Mouse (Mus musculus): ENCODE data around the gene Stk19. TPM values are rescaled to one million over a fixed set of nuclear protein-coding genes. Genes with fewer than 3 reads are reported as not detected.

Stk19 gene
- total and polyA plus RNA-seq, 2 experiments = 7.9 to 19.8 TPM

GRCm38 (mm10) chr17:34795016-34795415, 41.7 kb downstream of the Stk19 start:
- Histone ChIP-seq H3K27ac (replicated peaks; ENCODE audit: insufficient read depth, low read depth, low read length) (no peak overlapping the region), H3K9ac (ENCODE audit: low read depth, low read length) (no peak overlapping the region), H3K79me2 (ENCODE audit: control insufficient read depth, insufficient read depth, low read length) (no peaks in the 10 kb centered on the region), H3K4me1 (ENCODE audit: control insufficient read depth, insufficient read depth, low read length) (no peaks in the 10 kb centered on the region), H3K4me3 (ENCODE audit: insufficient read depth, low read depth, low read length) (no peak overlapping the region), H3K27me3 (ENCODE audit: control insufficient read depth, insufficient read depth, low read length) (no peaks in the 10 kb centered on the region), H3K36me3 (ENCODE audit: control insufficient read depth, insufficient read depth, low read length) (no peaks in the 10 kb centered on the region)
- no peak for TF ChIP-seq POLR2A (IDR thresholded peaks at IDR 0.05; ENCODE audit: extremely low read depth, insufficient read depth, low read length)
- TF ChIP-seq CTCF (IDR thresholded peaks at IDR 0.05; ENCODE audit: low read depth, low read length) = no peak
- 92% methylated on average over 10 of the region's 10 CpGs for WGBS
- no peak for DNase-seq (ENCODE audit: extremely low read depth, low read depth, low spot score)

GRCm38 (mm10) chr17:34777680-34778325, 58.9 kb downstream of the Stk19 start:
- 83% methylated on average over 9 of the region's 9 CpGs for WGBS

More at GRCm38 (mm10) chr17:34777680-34778325, 58.9 kb downstream of the Stk19 start:
- Histone ChIP-seq H3K4me3 (ENCODE audit: insufficient read depth, low read depth, low read length) (no peak overlapping the region), H3K27me3 (ENCODE audit: control insufficient read depth, insufficient read depth, low read length) (no peaks in the 10 kb centered on the region), H3K36me3 (ENCODE audit: control insufficient read depth, insufficient read depth, low read length) (no peaks in the 10 kb centered on the region), H3K4me1 (ENCODE audit: control insufficient read depth, insufficient read depth, low read length) (no peaks in the 10 kb centered on the region), H3K79me2 (ENCODE audit: control insufficient read depth, insufficient read depth, low read length) (no peaks in the 10 kb centered on the region), H3K9ac (ENCODE audit: low read depth, low read length) (no peak overlapping the region), H3K27ac (replicated peaks; ENCODE audit: insufficient read depth, low read depth, low read length) (no peak overlapping the region)
- DNase-seq (ENCODE audit: extremely low read depth, low read depth, low spot score) = no peak
- no peak for TF ChIP-seq CTCF (IDR thresholded peaks at IDR 0.05; ENCODE audit: low read depth, low read length)
- no peak for TF ChIP-seq POLR2A (IDR thresholded peaks at IDR 0.05; ENCODE audit: extremely low read depth, insufficient read depth, low read length)

Other genes with a start within 250 kb of the Stk19 start
Only the 30 nearest of the 39 such genes appear.
- gene Egfl8, start 221.0 kb downstream of the Stk19 start, total RNA-seq (2014; rRNA removed) = 0.37 and 0.60 TPM in 2 replicates
- gene Egfl8, start 221.0 kb downstream of the Stk19 start, polyA plus RNA-seq (2012; rRNA removed) = 0.82 and 1.2 TPM in 2 replicates
- gene Ppt2, start 208.4 kb downstream of the Stk19 start, total RNA-seq (2014; rRNA removed) = 22.5 and 28.5 TPM in 2 replicates
- 38.5 and 46.7 TPM in 2 replicates for gene Ppt2, start 208.4 kb downstream of the Stk19 start, polyA plus RNA-seq (2012; rRNA removed)
- not detected in 2 replicates for gene Prrt1, start 207.4 kb downstream of the Stk19 start, total RNA-seq (2014; rRNA removed)
- 0.32 and 0.39 TPM in 2 replicates for gene Prrt1, start 207.4 kb downstream of the Stk19 start, polyA plus RNA-seq (2012; rRNA removed)
- gene Fkbpl, start 192.2 kb downstream of the Stk19 start, total RNA-seq (2014; rRNA removed) = 4.2 and 5.3 TPM in 2 replicates
- gene Fkbpl, start 192.2 kb downstream of the Stk19 start, polyA plus RNA-seq (2012; rRNA removed) = 2.0 and 3.0 TPM in 2 replicates
- gene Atf6b, start 189.8 kb downstream of the Stk19 start, total RNA-seq (2014; rRNA removed) = 4.4 and 6.6 TPM in 2 replicates
- gene Atf6b, start 189.8 kb downstream of the Stk19 start, polyA plus RNA-seq (2012; rRNA removed) = 29.8 and 34.6 TPM in 2 replicates
- 3.6 and 5.6 TPM in 2 replicates for gene Tnxb, start 166.4 kb downstream of the Stk19 start, total RNA-seq (2014; rRNA removed)
- gene Tnxb, start 166.4 kb downstream of the Stk19 start, polyA plus RNA-seq (2012; rRNA removed) = 2.4 and 3.5 TPM in 2 replicates
- 421 and 487 TPM in 2 replicates for gene C4b, start 93.1 kb downstream of the Stk19 start, total RNA-seq (2014; rRNA removed)
- gene C4b, start 93.1 kb downstream of the Stk19 start, polyA plus RNA-seq (2012; rRNA removed) = 561 and 742 TPM in 2 replicates
- gene Cyp21a1, start 32.4 kb downstream of the Stk19 start, total RNA-seq (2014; rRNA removed) = 0.18 and 12.8 TPM in 2 replicates
- gene Cyp21a1, start 32.4 kb downstream of the Stk19 start, polyA plus RNA-seq (2012; rRNA removed) = 0.10 TPM in 1 of 2 replicates, not detected in the other
- 9.7 and 12.8 TPM in 2 replicates for gene Dxo, start 74 bp upstream of the Stk19 start, total RNA-seq (2014; rRNA removed)
- gene Dxo, start 74 bp upstream of the Stk19 start, polyA plus RNA-seq (2012; rRNA removed) = 26.3 and 36.6 TPM in 2 replicates
- gene Skiv2l, start 13.3 kb upstream of the Stk19 start, total RNA-seq (2014; rRNA removed) = 32.0 and 39.4 TPM in 2 replicates
- gene Skiv2l, start 13.3 kb upstream of the Stk19 start, polyA plus RNA-seq (2012; rRNA removed) = 51.1 and 61.7 TPM in 2 replicates
- gene Nelfe, start 13.4 kb upstream of the Stk19 start, total RNA-seq (2014; rRNA removed) = 21.9 and 22.0 TPM in 2 replicates
- gene Nelfe, start 13.4 kb upstream of the Stk19 start, polyA plus RNA-seq (2012; rRNA removed) = 14.9 and 17.1 TPM in 2 replicates
- gene Cfb, start 25.6 kb upstream of the Stk19 start, total RNA-seq (2014; rRNA removed) = 1,474 and 1,577 TPM in 2 replicates
- gene Cfb, start 25.6 kb upstream of the Stk19 start, polyA plus RNA-seq (2012; rRNA removed) = 709 and 764 TPM in 2 replicates
- 1.8 and 3.2 TPM in 2 replicates for gene Zbtb12, start 42.5 kb upstream of the Stk19 start, total RNA-seq (2014; rRNA removed)
- gene Zbtb12, start 42.5 kb upstream of the Stk19 start, polyA plus RNA-seq (2012; rRNA removed) = 3.3 and 4.6 TPM in 2 replicates
- gene Gm20547, start 45.1 kb upstream of the Stk19 start, total RNA-seq (2014; rRNA removed) = 1.1 TPM in 1 of 2 replicates, not detected in the other
- 0.09 TPM in 1 of 2 replicates, not detected in the other for gene Gm20547, start 45.1 kb upstream of the Stk19 start, polyA plus RNA-seq (2012; rRNA removed)
- gene C2, start 61.3 kb upstream of the Stk19 start, total RNA-seq (2014; rRNA removed) = 101 and 113 TPM in 2 replicates
- gene C2, start 61.3 kb upstream of the Stk19 start, polyA plus RNA-seq (2012; rRNA removed) = 65.1 and 82.1 TPM in 2 replicates
- 45.2 and 54.6 TPM in 2 replicates for gene Ehmt2, start 61.5 kb upstream of the Stk19 start, total RNA-seq (2014; rRNA removed)
- 81.8 and 103 TPM in 2 replicates for gene Ehmt2, start 61.5 kb upstream of the Stk19 start, polyA plus RNA-seq (2012; rRNA removed)
- 0.13 and 0.18 TPM in 2 replicates for gene Slc44a4, start 77.5 kb upstream of the Stk19 start, total RNA-seq (2014; rRNA removed)
- gene Slc44a4, start 77.5 kb upstream of the Stk19 start, polyA plus RNA-seq (2012; rRNA removed) = 0.34 and 0.35 TPM in 2 replicates
- gene Neu1, start 94.3 kb upstream of the Stk19 start, total RNA-seq (2014; rRNA removed) = 27.6 and 36.8 TPM in 2 replicates
- 52.5 and 62.5 TPM in 2 replicates for gene Neu1, start 94.3 kb upstream of the Stk19 start, polyA plus RNA-seq (2012; rRNA removed)
- 3.6 and 10.1 TPM in 2 replicates for gene Hspa1b, start 122.3 kb upstream of the Stk19 start, total RNA-seq (2014; rRNA removed)
- 10.0 and 11.2 TPM in 2 replicates for gene Hspa1b, start 122.3 kb upstream of the Stk19 start, polyA plus RNA-seq (2012; rRNA removed)
- not detected in 2 replicates for gene Gm20481, start 133.0 kb upstream of the Stk19 start, total RNA-seq (2014; rRNA removed)
- gene Gm20481, start 133.0 kb upstream of the Stk19 start, polyA plus RNA-seq (2012; rRNA removed) = not detected in 2 replicates
- 0.18 and 0.60 TPM in 2 replicates for gene Hspa1a, start 135.2 kb upstream of the Stk19 start, total RNA-seq (2014; rRNA removed)
- gene Hspa1a, start 135.2 kb upstream of the Stk19 start, polyA plus RNA-seq (2012; rRNA removed) = 0.45 TPM in 2 replicates
- gene Hspa1l, start 135.8 kb upstream of the Stk19 start, total RNA-seq (2014; rRNA removed) = 0.18 TPM in 1 of 2 replicates, not detected in the other
- 0.05 TPM in 1 of 2 replicates, not detected in the other for gene Hspa1l, start 135.8 kb upstream of the Stk19 start, polyA plus RNA-seq (2012; rRNA removed)
- 7.9 and 11.1 TPM in 2 replicates for gene Lsm2, start 144.9 kb upstream of the Stk19 start, total RNA-seq (2014; rRNA removed)
- 55.1 and 63.0 TPM in 2 replicates for gene Lsm2, start 144.9 kb upstream of the Stk19 start, polyA plus RNA-seq (2012; rRNA removed)
- 11.8 and 27.5 TPM in 2 replicates for gene Vars, start 164.0 kb upstream of the Stk19 start, total RNA-seq (2014; rRNA removed)
- 39.8 and 52.7 TPM in 2 replicates for gene Vars, start 164.0 kb upstream of the Stk19 start, polyA plus RNA-seq (2012; rRNA removed)
- gene Vwa7, start 179.6 kb upstream of the Stk19 start, total RNA-seq (2014; rRNA removed) = 0.07 and 0.09 TPM in 2 replicates
- 0.16 and 0.27 TPM in 2 replicates for gene Vwa7, start 179.6 kb upstream of the Stk19 start, polyA plus RNA-seq (2012; rRNA removed)
- gene Sapcd1, start 191.1 kb upstream of the Stk19 start, total RNA-seq (2014; rRNA removed) = 0.54 TPM in 1 of 2 replicates, not detected in the other
- gene Sapcd1, start 191.1 kb upstream of the Stk19 start, polyA plus RNA-seq (2012; rRNA removed) = 0.66 TPM in 1 of 2 replicates, not detected in the other
- gene Msh5, start 209.8 kb upstream of the Stk19 start, total RNA-seq (2014; rRNA removed) = 1.0 and 2.0 TPM in 2 replicates
- gene Msh5, start 209.8 kb upstream of the Stk19 start, polyA plus RNA-seq (2012; rRNA removed) = 1.1 and 3.9 TPM in 2 replicates
- gene Clic1, start 213.0 kb upstream of the Stk19 start, total RNA-seq (2014; rRNA removed) = 15.9 and 20.3 TPM in 2 replicates
- gene Clic1, start 213.0 kb upstream of the Stk19 start, polyA plus RNA-seq (2012; rRNA removed) = 12.2 and 16.8 TPM in 2 replicates
- gene Ddah2, start 222.1 kb upstream of the Stk19 start, total RNA-seq (2014; rRNA removed) = 3.0 and 3.6 TPM in 2 replicates
- gene Ddah2, start 222.1 kb upstream of the Stk19 start, polyA plus RNA-seq (2012; rRNA removed) = 3.8 and 3.9 TPM in 2 replicates
- gene Ly6g6c, start 228.4 kb upstream of the Stk19 start, total RNA-seq (2014; rRNA removed) = not detected in 2 replicates
- gene Ly6g6c, start 228.4 kb upstream of the Stk19 start, polyA plus RNA-seq (2012; rRNA removed) = not detected in 2 replicates

All from liver, adult 2 months (tissue).